Mouse (Mus musculus) hindbrain, embryonic 11.5 days (tissue): Measurements from ENCODE around the gene Nos3. TPM values are rescaled to one million over a fixed set of nuclear protein-coding genes. Genes with fewer than 3 reads are reported as not detected.
"Not testable (repeated sequence)": the region's sequence is repeated elsewhere in the genome, so short reads cannot be mapped to it uniquely, and the experiment has no call there.

ENCODE experiments used
- ATAC-seq: fragments of 200-750 bp; cut with Nextera tagmentation; 2 replicates; pipeline ENCODE4 v1.8.0; 2017; ENCODE audit warnings: mild to moderate bottlenecking, moderate TSS enrichment, moderate library complexity; ENCODE audit not compliant: low FRiP score
- DNase-seq: peaks from one replicate; pipeline ENCODE4 v3.0.0-alpha.2; 2015; ENCODE audit warnings: low spot score
- H3K27ac ChIP-seq: fragments of 300-500 bp; sonication (generic); 2 replicates; pipeline ENCODE4 v1.5.1; 2014; ENCODE audit warnings: mild to moderate bottlenecking, low read depth, low read length
- H3K27me3 ChIP-seq: fragments of 300-500 bp; sonication (generic); 2 replicates; pipeline ENCODE4 v1.6.1; 2014; ENCODE audit warnings: mild to moderate bottlenecking, low read length, moderate library complexity, mixed read lengths; ENCODE audit not compliant: control insufficient read depth, insufficient read depth
- H3K36me3 ChIP-seq: fragments of 300-500 bp; sonication (generic); 2 replicates; pipeline ENCODE4 v1.6.1; 2014; ENCODE audit warnings: mild to moderate bottlenecking, low read length, moderate library complexity, mixed read lengths; ENCODE audit not compliant: control insufficient read depth, insufficient read depth
- H3K4me1 ChIP-seq: fragments of 300-500 bp; sonication (generic); replicated peaks from 2 replicates; pipeline ENCODE4 v1.6.1; 2014; ENCODE audit warnings: low read length, mixed read lengths; ENCODE audit not compliant: control insufficient read depth, insufficient read depth
- H3K4me2 ChIP-seq: fragments of 300-500 bp; sonication (generic); replicated peaks from 2 replicates; pipeline ENCODE4 v1.6.1; 2014; ENCODE audit warnings: mild to moderate bottlenecking, low read depth, low read length
- H3K4me3 ChIP-seq: fragments of 300-500 bp; sonication (generic); 2 replicates; pipeline ENCODE4 v1.5.1; 2014; ENCODE audit warnings: low read depth, low read length
- H3K9ac ChIP-seq: fragments of 300-500 bp; sonication (generic); 2 replicates; pipeline ENCODE4 v1.6.1; 2014; ENCODE audit warnings: low read depth, low read length
- H3K9me3 ChIP-seq: fragments of 300-500 bp; sonication (generic); 2 replicates; pipeline ENCODE4 v1.6.1; 2016; ENCODE audit warnings: low read length; ENCODE audit not compliant: control insufficient read depth
- WGBS: fragments of 180-500 bp; shearing (Covaris S2); extraction: QIAGEN DNeasy Blood & Tissue Kit; methylation state at CpG from one replicate; pipeline ENCODE4 v1.1.7; 2014; 5-methylcytosine and 5-hydroxymethylcytosine counted together
- polyA plus RNA-seq: library from polyadenylated mRNA; unstranded; fragments of >200 nt; fragmentation: Nextera tagmentation; extraction: Ambion mirVana; gene quantifications from 2 replicates; pipeline ENCODE4 v1.2.1, GENCODE M21; 2014

Nos3 gene
- polyA plus RNA-seq, 1 experiment from 2014 or later = 4.5 TPM

DNA sequence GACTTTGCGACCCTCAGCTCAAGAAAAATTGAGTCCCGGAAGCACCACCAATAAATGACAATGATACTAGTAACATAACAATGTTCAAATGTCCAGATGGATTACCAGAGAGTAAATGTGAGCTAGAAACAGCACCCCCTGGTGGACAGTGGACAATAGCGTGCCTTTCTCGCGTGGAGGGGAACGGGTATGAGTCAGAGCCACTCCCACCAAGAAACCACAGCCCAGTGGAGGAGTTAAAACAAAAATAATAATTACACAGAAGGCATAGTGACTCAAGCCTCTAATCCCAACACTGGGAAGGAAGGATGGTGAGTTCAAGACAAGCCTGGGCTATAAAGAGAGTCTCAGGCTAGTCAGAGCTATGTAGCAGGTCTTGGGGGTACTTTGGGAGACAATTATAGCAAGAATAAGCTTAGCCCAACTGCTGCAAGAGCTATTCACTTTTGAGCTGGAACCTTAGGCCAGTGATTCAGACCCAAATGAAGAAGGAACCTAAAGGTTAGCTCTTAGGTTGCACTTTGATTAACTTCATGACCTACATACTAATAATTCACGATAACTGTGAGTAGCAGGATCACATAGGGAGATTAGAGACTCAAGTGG lies 28.9 kb downstream of the Nos3 start, which contains the start of gene Abcb8:
Gene Abcb8 (plus strand): TSS at position 272 of the 606 bp plus-strand sequence.
- peak within 1 kb of the TSS; percentile 36 for H3K4me2 ChIP-seq
- H3K9ac ChIP-seq = peak within 1 kb of the TSS; percentile 59; the same call in 1 of the 2 replicates
- H3K27me3 ChIP-seq = peaks cover 8% of the 10 kb centered on the region; the same call in 1 of the 2 replicates
- no peaks in the 10 kb centered on the region for H3K36me3 ChIP-seq
- 0 out of 2 replicates have a peak, but pooled peaks cover 3% of the 10 kb centered on the region for H3K4me1 ChIP-seq
- no peaks in the 10 kb centered on the region for H3K9me3 ChIP-seq
- peak within 1 kb of the TSS; percentile 51 for H3K4me3 ChIP-seq
- ATAC-seq = no peak
- H3K27ac ChIP-seq = peak within 1 kb of the TSS; percentile 9
- 19% methylated on average over 7 of the region's 7 CpGs for WGBS
- DNase-seq = peak; percentile 89

DNA sequence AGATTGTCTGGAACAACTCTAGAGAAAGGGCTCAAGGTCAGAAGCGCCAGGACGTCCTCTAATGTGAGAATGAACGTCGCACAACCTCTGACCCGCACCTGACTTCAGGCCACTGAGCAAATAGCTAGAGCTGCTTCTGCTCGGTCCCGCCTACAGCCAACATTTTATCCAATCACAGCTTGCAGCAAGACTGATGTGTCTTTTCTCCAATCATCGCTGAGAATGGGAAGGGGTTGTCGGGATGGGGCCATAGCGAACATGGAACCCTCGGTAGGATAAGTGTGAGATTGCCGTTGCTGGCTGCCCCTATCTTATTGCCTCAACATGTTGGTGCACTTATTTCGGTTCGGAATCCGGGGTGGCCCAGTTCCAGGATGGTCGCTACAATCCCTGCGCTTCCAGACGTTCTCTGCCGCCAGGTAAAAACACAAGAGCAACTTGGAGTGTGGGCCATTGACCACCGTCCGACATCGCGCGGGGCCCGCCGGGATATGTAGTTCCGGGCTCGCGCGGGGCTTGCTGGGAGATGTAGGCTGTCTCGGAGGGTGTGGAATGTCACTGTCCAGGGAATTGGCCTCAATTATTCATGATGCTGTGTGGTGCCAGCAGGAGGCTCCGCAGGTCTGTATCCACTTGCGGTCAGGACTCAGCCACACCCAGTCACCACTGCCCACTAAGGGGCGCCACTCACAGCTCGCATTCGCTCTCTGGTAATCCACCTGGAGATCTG lies 29.7 kb downstream of the Nos3 start:
- Histone ChIP-seq H3K4me2 (peak overlapping the region; percentile 36), H3K27me3 (0 out of 2 replicates have a peak, but pooled peaks cover 4% of the 10 kb centered on the region), H3K27ac (peak overlapping the region; percentile 9), H3K4me1 (0 out of 2 replicates have a peak, but pooled peaks cover 3% of the 10 kb centered on the region), H3K4me3 (peak overlapping the region; percentile 51), H3K36me3 (no peaks in the 10 kb centered on the region), H3K9me3 (no peaks in the 10 kb centered on the region), H3K9ac (peak overlapping the region; percentile 59; the same call in 1 of the 2 replicates)
- 1% methylated on average over 36 of the region's 36 CpGs for WGBS
- peak; percentile 97 for DNase-seq
- ATAC-seq = peak; percentile 97

DNA sequence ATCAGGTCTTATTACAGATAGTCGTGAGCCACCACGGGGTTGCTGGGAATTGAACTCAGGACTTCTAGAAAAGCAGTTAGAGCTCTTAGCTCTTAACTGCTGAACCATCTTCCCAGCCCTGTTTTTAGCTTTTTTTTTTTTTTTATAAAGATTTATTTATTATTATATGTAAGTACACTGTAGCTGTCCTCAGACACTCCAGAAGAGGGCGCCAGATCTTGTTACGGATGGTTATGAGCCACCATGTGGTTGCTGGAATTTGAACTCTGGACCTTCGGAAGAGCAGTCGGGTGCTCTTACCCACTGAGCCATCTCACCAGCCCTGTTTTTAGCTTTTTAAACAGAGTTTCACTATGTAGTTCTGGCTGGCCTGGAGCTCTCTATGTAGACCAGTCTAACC lies 31.6 kb downstream of the Nos3 start:
- DNase-seq, H3K27me3 ChIP-seq, H3K4me2 ChIP-seq, H3K27ac ChIP-seq, H3K9me3 ChIP-seq, H3K9ac ChIP-seq, H3K36me3 ChIP-seq, H3K4me3 ChIP-seq, H3K4me1 ChIP-seq, ATAC-seq: not testable (repeated sequence)
- 95% methylated on average over 6 of the region's 6 CpGs for WGBS

DNA sequence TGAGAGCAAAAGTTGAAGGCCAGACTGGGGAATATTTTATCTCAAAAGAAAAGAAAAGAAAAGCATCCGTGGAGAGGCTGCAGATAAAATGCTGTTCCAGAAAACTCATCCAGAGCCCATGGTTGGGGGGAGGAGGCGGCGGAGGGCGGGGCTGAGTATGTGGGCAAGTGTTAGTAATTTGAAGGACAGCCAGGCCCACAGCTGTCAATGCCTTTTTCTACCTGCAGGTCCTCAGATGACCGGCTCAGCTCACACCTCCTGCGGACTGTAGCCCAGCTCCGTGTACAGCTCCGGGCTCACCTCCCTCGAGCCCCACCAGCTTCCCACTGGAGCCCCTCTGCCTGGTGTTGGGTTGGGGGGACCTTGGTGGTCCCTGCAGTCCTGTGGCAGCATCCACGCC lies 35.1 kb downstream of the Nos3 start:
- H3K4me1 ChIP-seq = no peaks in the 10 kb centered on the region
- no peak for ATAC-seq
- H3K36me3 ChIP-seq = no peaks in the 10 kb centered on the region
- H3K4me2 ChIP-seq = no peak overlapping the region
- no peaks in the 10 kb centered on the region for H3K27me3 ChIP-seq
- no peaks in the 10 kb centered on the region for H3K9me3 ChIP-seq
- no peak overlapping the region for H3K4me3 ChIP-seq
- H3K27ac ChIP-seq = no peak overlapping the region
- WGBS = 88% methylated on average over 10 of the region's 10 CpGs
- no peak for DNase-seq
- no peak overlapping the region for H3K9ac ChIP-seq

DNA sequence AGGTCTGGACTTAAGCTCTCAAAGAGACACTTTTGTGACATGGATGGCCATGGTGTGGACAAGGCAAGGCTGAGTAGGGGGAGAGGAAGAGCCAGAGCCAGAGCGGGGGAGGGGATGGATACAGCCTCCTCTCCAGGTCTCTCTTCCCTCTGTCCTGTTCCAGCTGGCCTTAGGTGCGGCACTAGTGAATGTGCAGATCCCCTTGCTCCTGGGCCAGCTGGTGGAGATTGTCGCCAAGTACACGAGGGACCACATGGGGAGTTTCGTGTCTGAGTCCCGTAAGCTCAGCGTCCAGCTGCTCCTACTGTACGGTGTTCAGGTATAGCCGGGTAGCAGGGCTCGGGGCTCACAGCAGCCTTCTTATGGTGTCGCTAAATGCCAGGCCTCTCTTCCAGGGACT lies 35.8 kb downstream of the Nos3 start:
- WGBS = 90% methylated on average over 11 of the region's 11 CpGs
- Histone ChIP-seq H3K4me3 (no peak overlapping the region), H3K4me2 (no peak overlapping the region), H3K27me3 (no peaks in the 10 kb centered on the region), H3K9me3 (no peaks in the 10 kb centered on the region), H3K9ac (no peak overlapping the region), H3K4me1 (no peaks in the 10 kb centered on the region), H3K36me3 (no peaks in the 10 kb centered on the region), H3K27ac (no peak overlapping the region)
- DNase-seq (no peak), ATAC-seq (no peak)

DNA sequence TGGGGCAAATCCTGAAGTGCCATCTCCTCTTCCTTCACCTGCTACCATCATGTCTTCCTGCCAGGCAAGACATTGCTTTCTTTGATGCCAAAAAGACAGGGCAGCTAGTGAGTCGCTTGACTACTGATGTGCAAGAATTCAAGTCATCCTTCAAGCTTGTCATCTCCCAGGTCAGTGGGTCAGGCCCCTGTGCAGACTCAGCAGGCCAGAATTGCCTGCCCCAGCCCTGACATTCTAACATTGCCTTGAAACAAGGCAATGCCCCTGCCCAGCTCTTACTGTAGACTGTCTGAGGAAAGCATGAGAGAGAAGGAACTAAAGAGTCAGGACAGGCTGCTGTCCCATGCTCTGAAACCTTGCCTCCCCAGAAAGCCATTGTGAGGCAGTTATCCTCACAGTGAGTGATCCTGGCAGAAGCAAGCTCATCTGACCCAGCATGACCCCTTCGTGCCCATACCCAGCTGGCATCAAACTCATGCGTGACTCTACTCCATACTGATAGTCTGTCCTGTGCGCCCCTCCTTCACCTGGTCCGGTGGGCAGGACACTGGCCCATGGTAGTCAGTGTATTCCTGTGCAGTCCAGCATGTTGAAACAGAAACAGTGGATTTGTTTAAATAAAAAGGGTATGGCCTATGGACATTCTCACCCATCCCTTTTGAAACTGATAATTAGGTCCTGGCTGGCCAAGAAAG lies 36.4 kb downstream of the Nos3 start:
- no peak overlapping the region for H3K27ac ChIP-seq
- H3K9me3 ChIP-seq = no peaks in the 10 kb centered on the region
- ATAC-seq (no peak), DNase-seq (no peak)
- no peak overlapping the region for H3K9ac ChIP-seq
- H3K4me3 ChIP-seq = no peak overlapping the region
- H3K36me3 ChIP-seq = no peaks in the 10 kb centered on the region
- H3K4me1 ChIP-seq = no peaks in the 10 kb centered on the region
- 85% methylated on average over 5 of the region's 5 CpGs for WGBS
- no peaks in the 10 kb centered on the region for H3K27me3 ChIP-seq
- H3K4me2 ChIP-seq = no peak overlapping the region

DNA sequence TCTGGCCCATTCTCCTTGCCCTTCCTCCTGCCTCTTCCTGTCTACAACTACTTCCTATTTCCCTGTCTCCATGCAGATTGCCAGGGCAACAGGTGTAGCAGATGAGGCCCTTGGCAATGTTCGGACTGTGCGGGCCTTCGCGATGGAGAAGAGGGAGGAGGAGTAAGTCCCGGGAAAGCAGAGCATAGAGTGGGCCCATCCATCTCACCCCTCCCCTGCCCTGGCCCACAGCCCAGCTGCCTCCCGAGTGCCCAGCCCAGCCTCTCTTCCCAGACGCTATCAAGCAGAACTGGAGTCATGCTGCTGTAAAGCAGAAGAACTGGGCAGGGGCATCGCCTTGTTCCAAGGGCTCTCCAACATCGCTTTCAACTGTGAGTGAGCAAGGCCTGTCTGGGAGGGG lies 37.4 kb downstream of the Nos3 start:
- WGBS = 91% methylated on average over 9 of the region's 9 CpGs
- no peaks in the 10 kb centered on the region for H3K9me3 ChIP-seq
- no peak for ATAC-seq
- no peak for DNase-seq
- H3K4me2 ChIP-seq = no peak overlapping the region
- H3K4me3 ChIP-seq = no peak overlapping the region
- no peak overlapping the region for H3K9ac ChIP-seq
- H3K27ac ChIP-seq = no peak overlapping the region
- no peaks in the 10 kb centered on the region for H3K36me3 ChIP-seq
- H3K4me1 ChIP-seq = no peaks in the 10 kb centered on the region
- no peaks in the 10 kb centered on the region for H3K27me3 ChIP-seq

DNA sequence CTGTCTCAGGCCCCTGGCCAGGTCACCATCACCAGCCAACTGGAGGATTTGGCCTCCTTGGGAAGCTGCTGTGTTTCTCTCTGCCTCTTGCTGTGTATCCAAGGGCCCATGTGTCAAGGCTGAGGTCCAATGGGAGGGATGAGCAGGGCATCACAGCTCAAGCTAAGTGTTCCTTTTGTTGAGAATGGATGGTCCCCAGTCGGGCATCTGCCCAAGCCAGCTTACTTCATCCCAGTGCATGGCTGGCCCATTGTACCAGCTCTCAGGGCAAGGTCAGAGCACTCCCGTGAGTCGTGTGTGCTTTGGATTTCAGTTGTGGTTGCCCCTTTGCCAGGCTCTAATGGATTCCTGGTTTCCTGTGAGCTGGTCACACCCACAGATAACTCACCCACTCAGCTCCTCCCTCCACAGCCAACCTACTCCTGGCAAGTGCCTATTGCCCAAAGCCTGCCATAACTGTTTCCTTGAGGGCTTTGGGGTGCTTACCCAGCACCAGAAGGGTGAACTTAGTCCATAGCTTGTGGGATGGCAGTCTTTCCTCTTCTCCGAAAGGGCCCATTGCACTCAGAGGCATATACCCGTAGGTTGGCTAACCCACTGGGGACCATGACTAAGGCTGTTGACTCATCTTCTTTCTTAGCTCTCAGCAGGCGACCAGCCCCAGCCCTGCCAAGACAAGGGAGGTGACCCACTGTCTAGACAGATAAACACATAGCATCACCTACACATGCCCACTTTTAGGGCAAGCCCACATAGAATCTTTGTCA lies 40.2 kb downstream of the Nos3 start:
- Histone ChIP-seq H3K4me1 (no peaks in the 10 kb centered on the region), H3K4me2 (no peak overlapping the region), H3K9me3 (no peaks in the 10 kb centered on the region), H3K9ac (no peak overlapping the region), H3K36me3 (no peaks in the 10 kb centered on the region), H3K27ac (no peak overlapping the region), H3K27me3 (no peaks in the 10 kb centered on the region), H3K4me3 (no peak overlapping the region)
- WGBS = 81% methylated on average over 6 of the region's 6 CpGs
- ATAC-seq (no peak), DNase-seq (no peak)
